Mouse (Mus musculus) left cerebral cortex, postnatal 25 days (tissue): ENCODE results near the gene Dop1b. TPM values are rescaled to one million over a fixed set of nuclear protein-coding genes. Genes with fewer than 3 reads are reported as not detected.
A peak's percentile ranks its signal among the peaks of the same experiment; 100 is the strongest.
"Not testable (repeated sequence)": the region's sequence is repeated elsewhere in the genome, so short reads cannot be mapped to it uniquely, and the experiment has no call there.

Experiments
- DNase-seq, 2 experiments: peaks; one replicate each; pipeline ENCODE4 v3.0.0; 2022; ENCODE audit warnings: low spot score in 2 of 2, mixed read lengths in 1 of 2
- intact Hi-C: fragments of 180-260 bp; cut with DNase I; formaldehyde crosslinking; loops from one replicate; pipeline ENCODE4 v1.15.1; 2025
- total RNA-seq, 2 experiments: library from RNA; stranded (reverse); gene quantifications; 2 replicates each; pipeline ENCODE4 v1.2.3; 2021

The Dop1b gene
- total RNA-seq: 10 to 100 TPM; 82.1 to 87.0 TPM

DNA sequence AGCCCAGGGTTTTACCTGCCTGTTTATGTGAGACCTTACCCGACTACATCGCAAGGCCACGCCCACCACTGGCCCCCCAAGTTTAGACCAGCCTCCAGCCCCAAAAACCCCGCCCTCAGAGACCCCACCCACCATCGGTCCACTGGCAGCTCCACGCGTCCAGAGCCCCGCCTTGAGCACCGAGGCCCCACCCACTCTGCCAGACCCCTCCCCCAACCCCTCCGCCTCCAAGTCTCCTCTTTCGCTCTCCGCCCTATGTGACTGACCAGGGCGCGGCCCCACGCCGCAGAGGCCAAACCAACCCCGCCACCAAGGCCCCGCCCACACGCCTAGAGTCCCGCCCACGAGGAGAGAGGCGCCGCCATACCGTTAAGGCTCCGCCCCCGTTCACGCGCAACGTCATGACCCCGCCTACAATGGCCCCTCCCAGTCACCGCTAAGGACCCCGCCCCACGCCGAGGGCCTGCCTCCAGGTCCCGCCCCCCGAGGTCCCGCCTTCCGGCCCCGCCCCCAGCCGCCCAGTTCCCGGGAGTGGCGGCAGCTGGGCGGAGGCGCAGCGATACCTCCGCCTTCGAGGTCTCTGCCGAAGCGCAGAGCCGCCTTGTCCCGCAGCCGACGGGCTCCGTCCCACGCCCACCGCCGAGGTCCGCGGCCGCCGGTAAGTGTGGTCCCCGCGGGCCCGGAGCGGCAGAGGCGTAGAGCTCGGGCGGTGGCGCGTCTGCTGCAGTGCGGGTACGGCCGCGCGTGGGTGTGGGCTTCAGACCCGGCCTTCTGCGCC lies at the start of gene Dop1b:
Gene Dop1b (plus strand): TSS at position 494 of the 778 bp plus-strand sequence.
- peak; percentile 98 for DNase-seq
- intact Hi-C loops: no loop called here

DNA sequence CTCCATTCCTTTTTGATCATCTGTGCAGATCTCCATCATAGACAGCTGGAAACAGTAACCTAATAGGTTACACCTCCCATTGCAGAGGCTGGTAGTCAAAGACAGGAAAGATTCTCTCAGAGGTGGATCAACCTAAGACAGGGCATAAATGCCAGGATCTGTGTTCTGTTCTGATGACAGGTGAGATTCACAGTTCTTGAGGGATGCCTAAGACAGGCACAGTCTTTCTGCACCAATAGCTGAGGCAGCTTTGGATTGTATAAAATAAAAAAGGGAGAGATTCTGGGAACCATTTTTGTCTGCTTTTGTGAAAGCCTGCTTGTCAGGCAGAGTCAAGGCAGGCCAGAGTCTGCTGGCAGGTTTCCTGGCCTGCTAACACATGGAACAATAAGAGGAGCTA lies 43.7 kb upstream of the Dop1b start:
- DNase-seq: no peak
- intact Hi-C loops: no loop called here

DNA sequence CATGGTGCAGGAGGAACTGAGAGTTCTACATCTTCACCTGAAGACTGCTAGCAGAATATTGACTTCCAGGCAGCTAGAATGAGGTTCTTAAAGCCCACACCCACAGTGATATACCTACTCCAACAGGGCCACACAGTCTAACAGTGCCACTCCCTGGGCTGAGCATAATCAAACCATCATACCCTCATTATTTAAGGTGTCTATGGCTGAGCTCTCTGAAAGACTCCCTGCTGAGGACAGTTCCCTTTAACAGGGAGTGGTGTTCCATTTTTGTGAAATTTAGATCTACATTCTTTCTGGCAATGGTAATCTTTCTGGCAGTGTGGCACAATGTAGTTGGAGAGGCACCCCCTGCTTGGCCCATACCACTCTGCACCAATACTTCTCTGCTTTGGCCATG lies 42.2 kb upstream of the Dop1b start:
- intact Hi-C loops: no loop called here
- no peak for DNase-seq

DNA sequence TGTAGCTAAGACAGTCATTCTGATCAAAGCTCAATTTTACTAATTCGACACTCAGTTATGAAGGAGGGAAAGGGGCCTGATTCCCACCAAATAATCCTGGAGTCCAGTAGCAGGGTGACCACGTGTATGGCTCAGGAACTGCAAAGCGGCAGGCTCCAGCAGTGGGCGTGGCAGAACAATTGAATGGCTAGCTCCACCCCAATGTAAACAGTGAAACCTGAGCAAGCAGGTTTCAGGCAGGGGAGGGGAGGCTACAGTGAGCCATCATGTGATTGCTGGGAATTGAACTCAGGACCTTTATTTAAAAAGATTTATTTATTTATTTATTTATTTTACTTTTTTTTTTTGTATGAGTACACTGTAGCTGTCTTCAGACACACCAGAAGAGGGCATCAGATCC lies 41.2 kb upstream of the Dop1b start:
- intact Hi-C loops, DNase-seq: not testable (repeated sequence)

DNA sequence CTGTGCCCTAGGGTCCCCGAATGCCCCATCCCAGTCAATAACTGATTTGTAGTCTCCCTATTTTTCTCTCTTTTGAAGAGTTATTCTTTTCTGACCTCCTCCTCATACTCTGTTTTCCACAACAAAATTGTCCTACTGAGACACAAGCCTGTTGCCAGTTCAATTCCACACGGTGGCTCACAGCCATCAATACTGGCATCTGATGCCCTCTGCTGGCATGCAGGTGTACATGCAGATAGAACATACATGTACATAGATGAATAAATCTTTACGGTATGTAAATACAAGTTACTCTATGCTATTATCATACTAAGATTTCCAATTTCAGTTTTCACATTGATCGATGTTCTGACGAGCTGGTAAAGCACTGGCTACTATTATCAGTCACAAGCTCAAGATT lies 40.6 kb upstream of the Dop1b start:
- no peak for DNase-seq
- intact Hi-C loops: no loop called here

DNA sequence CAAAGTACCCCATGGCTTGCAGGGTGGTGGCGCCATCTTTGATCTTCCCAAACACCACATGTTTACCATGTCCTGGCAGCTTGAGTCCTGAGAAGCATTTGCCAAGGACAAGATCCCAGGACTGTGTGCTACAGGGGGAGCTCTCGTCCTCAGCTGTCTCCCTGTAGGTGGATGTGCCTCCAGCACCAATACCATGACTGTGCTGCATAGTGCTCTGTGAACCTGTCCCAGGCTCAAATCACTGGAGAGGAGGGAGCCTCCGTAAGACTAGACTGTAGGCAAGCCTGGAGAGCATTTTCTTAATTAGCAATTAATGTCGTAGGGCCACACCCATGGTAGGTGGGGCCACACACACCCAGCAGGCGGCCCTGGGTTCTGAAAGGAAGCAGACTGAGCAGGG lies 35.3 kb upstream of the Dop1b start:
- no peak for DNase-seq
- intact Hi-C loops: no loop called here

DNA sequence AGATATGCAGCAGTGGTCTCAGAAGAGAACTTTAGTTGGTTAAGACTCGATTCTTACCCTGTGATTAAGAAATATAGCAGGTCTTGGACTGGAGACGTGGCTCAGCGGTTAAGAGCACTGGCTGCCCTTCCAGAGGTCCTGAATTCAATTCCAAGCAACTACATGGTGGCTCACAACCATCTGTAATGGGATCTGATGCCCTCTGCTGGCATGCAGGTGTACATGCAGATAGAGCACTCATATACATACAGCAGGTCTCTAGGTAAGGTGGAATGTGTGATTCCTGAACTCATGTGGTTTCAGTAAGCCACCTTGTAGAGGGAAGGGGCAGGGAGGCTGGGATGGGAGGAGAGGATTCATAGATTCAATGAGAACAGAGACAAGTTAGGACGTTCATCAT lies 33.5 kb upstream of the Dop1b start:
- DNase-seq: no peak
- intact Hi-C loops: no loop called here

DNA sequence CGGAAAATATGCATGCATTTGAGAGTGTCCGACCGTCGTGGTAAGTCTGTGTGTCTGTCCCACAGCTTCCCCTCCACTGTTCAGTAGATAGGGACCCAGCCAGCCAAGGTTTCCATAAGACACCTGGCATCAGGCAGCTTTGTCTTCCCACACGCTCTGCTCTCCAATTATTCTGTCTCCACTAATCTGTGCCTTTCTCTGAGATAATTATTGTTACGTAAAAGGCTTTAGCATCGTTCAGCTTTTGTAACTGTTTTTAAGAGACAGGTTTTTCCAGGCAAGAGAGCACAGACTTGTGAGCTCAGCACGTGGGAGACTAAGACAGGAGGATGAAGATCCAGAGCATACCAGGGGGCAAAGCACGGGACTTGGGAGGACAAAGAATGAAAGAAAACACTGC lies 32.5 kb upstream of the Dop1b start:
- intact Hi-C loops: no loop called here
- DNase-seq: peak in 1 of 2 experiments; percentile 8

DNA sequence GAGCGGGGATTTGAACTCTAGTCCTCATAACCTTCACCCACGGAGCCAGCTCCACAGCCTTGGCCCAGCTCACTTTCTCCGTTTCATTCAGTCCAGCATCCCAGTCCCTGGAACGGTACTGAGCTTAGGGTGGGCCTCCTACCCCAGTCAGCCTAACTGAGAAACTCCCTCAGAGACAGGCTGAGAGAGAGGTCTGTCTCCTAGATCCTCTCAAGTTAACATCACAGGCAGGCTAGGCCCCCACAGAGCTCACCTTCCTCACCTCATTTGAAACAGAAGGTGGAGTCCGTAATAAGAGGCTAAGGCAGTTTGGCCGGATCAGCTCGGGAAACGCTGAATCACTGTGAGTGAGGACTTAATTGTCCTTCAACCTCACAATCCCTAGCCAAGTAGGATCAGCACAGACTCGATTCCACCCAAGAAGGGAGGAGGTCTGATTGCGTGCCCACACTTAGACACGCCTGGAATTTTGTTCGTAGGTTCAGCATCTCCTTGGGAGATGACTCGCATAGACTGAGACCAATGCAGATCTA lies 29.5 kb upstream of the Dop1b start:
- DNase-seq: no peak
- intact Hi-C loops: no loop called here

DNA sequence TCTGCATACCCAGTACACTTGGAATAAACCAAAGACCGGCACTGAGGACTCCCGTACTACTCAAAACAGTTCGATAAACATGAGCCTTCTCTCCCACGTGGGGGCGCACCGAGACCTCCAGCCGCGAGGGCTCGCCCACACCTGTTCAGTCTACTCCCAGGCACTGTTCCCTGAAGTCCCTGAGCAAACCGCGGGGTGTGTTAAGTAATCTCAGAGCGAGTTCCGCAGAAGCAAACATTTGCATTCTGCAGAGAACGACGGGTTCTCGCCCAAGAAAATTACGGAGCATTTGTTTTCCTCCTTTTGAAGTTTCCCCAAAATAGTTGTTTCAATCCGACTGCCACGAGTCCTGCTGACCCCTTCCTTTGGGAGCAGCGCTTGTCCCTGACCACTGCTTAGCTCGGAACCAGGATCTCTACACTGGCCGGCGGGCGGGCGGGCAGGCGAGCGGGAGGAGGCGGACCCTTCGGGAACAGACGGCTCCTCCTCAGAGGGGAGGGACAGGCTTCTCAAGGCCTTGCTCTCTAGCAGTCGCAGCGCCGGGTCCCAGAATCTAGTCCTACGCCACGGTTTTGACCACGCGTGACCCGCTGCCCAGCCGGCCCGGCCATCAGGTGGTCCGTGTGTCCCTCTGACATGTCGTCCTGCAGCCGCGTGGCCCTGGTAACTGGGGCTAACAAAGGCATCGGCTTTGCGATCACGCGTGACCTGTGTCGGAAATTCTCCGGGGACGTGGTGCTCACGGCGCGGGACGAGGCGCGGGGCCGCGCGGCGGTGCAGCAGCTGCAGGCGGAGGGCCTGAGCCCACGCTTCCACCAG lies 28.8 kb upstream of the Dop1b start, which contains the start of gene Cbr3:
Gene Cbr3 (plus strand): TSS at position 527 of the 819 bp plus-strand sequence.
- intact Hi-C loops: no loop called here
- peak; percentile 74 to 82 for DNase-seq

DNA sequence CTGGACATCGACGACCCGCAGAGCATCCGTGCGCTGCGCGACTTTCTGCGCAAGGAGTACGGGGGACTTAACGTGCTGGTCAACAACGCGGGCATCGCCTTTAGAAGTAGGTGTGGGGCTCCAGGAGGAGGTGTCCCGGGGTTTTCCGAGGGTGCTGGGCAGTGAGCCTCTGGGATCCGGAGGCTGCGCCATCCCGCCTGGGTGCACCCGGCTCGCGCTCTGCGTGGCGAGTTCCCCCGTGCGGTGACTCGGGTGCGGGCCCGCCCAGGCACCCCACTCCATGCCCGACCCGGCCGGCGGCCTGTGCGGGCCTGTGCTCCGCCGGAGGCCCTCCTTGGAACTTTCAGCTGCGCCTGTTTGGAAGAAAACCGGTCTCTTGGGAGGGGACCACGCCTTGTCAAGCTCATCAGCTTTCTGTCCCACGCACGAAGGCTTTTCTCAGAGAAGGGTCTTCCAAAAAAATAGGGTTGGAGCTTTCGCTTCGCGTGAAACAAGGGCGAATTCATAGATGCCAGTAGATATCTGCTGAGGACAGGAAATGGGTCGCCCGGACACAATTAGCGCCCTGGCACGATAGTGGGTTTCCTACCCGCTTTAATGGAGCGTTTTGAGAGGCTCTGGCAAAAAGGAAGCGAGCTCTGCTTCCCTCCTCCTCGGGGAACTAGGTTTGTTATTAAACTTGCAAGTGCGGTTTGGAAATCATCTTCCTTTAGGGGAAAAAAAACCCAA lies 28.0 kb upstream of the Dop1b start:
- peak in 1 of 2 experiments; percentile 20 for DNase-seq
- intact Hi-C loops: no loop called here

DNA sequence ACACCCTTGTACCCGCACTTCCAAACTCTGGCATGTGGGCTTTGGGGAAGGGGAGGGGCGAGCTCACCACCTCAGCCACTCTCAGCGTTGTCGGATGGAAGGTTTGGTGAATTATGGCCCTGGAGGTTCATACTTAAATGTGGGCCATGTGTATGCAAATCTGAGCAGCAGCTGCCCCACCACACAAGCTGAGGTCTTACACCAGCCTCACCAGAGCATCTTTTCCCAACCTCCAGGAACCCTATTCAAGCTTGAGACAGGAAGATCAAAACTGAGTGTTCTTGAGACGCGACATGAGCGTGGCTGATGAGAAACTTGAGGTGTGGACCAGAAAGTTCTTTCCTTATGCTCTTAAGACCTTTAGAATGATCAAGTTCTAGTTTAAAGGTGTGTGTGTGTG lies 27.3 kb upstream of the Dop1b start:
- DNase-seq: no peak
- intact Hi-C loops: no loop called here

DNA sequence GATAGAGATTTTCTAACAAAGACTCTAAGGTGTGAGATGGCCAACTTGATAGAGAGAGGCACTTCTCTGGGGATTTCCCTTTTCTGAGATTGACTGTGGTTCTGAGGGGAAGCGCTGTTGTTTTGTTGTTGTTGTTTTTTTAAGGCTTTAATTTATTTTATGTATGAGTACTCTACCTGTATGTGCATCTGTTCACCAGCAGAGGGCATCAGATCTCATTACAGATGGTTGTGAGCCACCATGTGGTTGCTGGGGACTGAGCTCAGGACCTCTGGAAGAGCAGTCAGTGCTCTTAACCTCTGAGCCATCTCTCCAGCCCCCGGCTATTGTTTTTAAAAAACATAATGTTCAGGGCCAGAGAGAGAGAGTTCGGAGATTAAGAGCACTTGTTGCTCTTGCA lies 25.9 kb upstream of the Dop1b start:
- intact Hi-C loops: not testable (repeated sequence)

DNA sequence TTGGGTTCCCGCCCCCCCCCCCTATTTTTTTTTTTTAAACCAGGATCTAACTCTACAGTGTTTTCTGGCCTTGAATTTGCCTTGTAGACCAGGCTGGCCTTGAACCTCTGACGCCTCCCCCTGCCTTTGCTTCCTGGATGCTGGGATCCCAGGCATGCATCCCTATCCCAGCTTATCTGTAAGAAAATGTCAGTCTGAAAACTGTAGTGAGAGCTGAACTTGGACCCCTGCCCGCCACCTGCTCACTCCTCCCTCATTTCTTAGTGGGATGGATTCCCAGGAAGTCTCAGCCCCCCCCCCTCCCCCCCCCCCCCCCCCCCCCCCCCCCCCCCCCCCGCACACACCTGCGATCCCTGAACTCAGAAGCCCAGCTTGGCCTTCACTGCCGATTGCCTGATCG lies 25.3 kb upstream of the Dop1b start:
- no peak for DNase-seq
- intact Hi-C loops: no loop called here

More for the DNA sequence above, 25.9 kb upstream of the Dop1b start:
- DNase-seq: not testable (repeated sequence)

DNA sequence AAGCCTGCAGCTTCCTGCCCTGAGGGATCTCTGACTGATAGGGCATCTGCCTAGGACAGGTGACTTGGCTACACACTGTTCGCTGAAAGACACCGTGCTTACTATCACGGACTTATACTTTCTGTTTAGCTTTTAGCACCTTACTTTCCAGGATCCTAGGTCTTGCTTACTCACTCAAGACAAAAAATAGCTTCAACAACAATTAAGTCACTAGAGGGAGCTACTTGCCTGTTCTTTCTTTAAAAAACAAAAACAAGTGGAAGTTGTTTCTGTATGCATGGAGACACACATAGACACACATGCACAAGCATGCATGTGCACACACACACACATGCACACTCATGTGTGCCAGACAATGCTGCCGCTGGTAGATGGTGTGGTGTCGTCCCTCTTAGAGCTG lies 24.8 kb upstream of the Dop1b start:
- DNase-seq: peak in 1 of 2 experiments; percentile 16
- intact Hi-C loops: no loop called here

DNA sequence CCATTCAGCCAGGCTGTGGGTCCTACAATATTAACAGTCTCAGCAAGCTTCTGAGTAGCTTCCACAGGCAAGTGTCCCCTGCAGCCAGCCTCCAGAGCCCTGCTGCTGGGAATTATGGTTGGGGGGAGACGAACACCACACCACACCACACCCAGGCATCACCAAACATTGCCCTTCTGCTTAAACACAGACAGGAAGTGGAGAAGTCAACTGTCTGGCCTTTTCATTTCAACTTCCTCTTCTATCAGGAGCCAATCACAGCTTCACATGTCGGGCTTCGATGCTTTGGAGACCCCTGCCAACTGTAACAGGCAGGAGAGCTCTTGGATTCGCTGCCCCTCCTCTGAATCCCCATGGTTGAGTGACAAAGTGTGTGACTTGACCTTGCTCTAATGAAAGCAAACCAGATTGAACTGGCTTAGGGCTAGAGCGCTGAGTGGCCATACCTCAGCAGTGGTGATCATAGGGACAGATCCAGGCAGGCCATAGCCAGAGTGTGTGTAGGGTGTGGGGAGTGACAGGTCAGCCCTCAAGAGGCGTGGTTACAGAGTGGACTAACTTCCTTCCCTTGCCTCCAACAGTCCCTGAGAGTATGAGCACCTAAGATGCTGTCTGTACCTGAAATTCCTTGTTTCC lies 20.4 kb upstream of the Dop1b start:
- DNase-seq: no peak
- intact Hi-C loops: no loop called here

DNA sequence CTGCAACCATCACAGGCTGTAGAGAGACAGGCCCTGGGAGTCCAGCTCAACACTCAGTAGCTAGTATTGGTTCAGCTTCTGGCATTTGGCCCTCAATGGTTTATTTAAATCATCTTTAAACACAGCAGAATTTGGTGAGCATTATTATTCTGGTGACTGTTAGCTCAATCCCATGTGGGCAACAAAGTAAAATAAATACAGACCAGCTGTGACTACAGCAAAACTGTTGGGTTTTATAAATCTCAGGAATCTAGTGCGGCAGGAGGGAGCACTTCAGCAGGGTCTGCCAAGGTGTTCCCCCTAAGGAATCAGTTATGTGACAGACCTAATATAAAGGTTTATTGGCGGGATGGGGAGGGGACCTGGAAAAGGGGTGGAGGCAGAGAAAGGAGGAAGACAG lies 19.0 kb upstream of the Dop1b start:
- intact Hi-C loops: no loop called here
- DNase-seq: no peak

DNA sequence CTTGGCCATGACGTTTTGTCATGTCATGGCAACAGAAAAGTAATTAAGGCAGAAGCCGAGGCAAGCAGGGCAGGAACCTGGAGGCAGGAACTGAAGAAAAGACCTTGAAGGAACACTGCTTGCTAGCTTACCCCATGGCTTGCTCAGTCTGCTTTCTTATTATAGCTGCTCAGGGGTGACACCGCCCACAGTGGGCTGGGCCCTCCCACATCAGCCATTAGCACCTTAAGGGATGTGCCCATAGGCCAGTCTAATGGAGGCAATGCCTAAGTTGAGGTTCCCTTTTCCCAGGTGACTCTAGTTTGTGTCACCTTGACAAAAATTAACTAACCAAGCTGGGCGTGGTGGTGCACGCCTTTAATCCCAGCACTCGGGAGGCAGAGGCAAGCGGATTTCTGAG lies 4.6 kb upstream of the Dop1b start:
- DNase-seq: no peak

DNA sequence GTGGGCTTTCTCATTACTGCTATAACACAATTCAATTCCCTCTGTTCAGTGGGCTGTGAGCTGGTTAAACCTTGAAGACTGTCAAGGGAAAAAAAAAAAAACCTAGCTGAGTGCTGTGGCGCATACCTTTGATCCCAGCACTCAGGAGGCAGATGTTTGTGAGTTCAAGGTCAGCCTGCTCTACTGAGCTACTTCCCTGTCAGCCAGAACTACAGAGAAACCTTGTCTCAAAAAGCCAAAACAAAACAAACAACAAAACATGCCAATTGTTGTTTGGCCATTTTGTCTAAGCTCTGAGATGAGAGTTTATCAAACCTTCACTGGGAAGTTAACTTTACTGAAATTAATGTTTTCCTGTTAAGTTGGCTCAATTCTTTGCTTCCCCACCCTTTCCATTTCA lies 2.5 kb upstream of the Dop1b start:
- DNase-seq: no peak
- intact Hi-C loops: no loop called here

More for the DNA sequence above, 4.6 kb upstream of the Dop1b start:
- intact Hi-C loops: no loop called here

DNA sequence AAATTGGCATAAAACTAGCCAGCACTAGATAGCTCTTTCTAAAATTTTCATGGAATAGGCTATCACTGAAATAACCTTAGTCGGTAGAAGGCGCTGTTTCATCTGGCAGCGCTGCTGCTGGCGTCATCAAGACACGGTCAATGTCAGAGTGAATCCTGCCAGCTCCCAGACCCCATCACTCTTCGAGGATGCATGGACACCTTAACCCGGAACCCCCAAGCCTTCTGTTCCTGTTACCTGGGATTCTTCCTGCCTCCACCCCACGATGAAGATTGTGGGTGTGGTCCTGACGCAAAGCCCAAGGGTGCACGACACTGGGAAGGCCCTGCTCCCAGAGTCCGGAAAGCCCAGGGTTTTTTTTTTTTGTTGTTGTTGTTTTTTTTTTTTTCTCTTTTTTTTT lies 780 bp upstream of the Dop1b start:
- intact Hi-C loops: no loop called here
- peak; percentile 83 to 91 for DNase-seq
